ENCODE assay signal across 8 mouse cellular contexts in genomic region chr2:178118801-178119560, GRCm38 (mm10). TPM values are rescaled to one million over a fixed set of nuclear protein-coding genes. Genes with fewer than 3 reads are reported as not detected.
DNase-seq lines count a peak whose midpoint lies in the region; ATAC-seq and TF ChIP-seq lines count a peak whose summit lies in the region.

TSS of gene Phactr3 (plus strand) at chr2:178118975.

- 1% methylated on average over 44 of the region's 45 CpGs for WGBS in kidney, adult 2 months
- 2% methylated on average over 45 of the region's 45 CpGs for WGBS in forebrain, embryonic 10.5 days

- no peak within 1 kb of the TSS for H3K27ac ChIP-seq in kidney, adult 2 months (ENCODE audit: insufficient read depth, low read depth, low read length)
- peak within 1 kb of the TSS; percentile 33 for H3K27ac ChIP-seq in forebrain, embryonic 10.5 days

- intact Hi-C loops in gastrocnemius, postnatal 14 days (cut with DNase I; ENCODE audit: low total_unique reads): no loop called here

- ATAC-seq in monocyte, adult 5-6 weeks (replicated peaks; ENCODE audit: insufficient number of reproducible peaks, low FRiP score, low TSS enrichment, poor library complexity, severe bottlenecking): no peak

- no peak for TF ChIP-seq CTCF in kidney, adult 2 months (conservative IDR thresholded peaks at IDR 0.05; ENCODE audit: insufficient read depth, insufficient read length, low read depth, low read length)

- DNase-seq in kidney, postnatal 4 days: peak; percentile 26 to 32
- no peak for DNase-seq in kidney, adult 2 months
- peak; percentile 67 to 77 for DNase-seq in cerebellum, adult 18-20 months
- peak; percentile 34 for DNase-seq in forebrain, embryonic 10.5 days (ENCODE audit: extremely low spot score, low spot score)
- no peak for DNase-seq in layer of hippocampus, postnatal 25 days (ENCODE audit: extremely low spot score in 1 of 2, low spot score in 1 of 2)
- DNase-seq in gastrocnemius, postnatal 14 days: no peak
- DNase-seq in thymus, postnatal 14 days: no peak

- no peaks in the 10 kb centered on the region for H3K27me3 ChIP-seq in kidney, adult 2 months (replicated peaks; ENCODE audit: control insufficient read depth, insufficient read depth, low read length)
- H3K27me3 ChIP-seq in forebrain, embryonic 10.5 days (ENCODE audit: poor library complexity, severe bottlenecking): peaks cover 45% of the 10 kb centered on the region

- H3K4me1 ChIP-seq in kidney, adult 2 months (ENCODE audit: control insufficient read depth, insufficient read depth, low read length): no peaks in the 10 kb centered on the region
- peaks cover 39% of the 10 kb centered on the region for H3K4me1 ChIP-seq in forebrain, embryonic 10.5 days

- H3K4me3 ChIP-seq in kidney, adult 2 months (ENCODE audit: insufficient read depth, low read depth, low read length): no peak within 1 kb of the TSS
- H3K4me3 ChIP-seq in forebrain, embryonic 10.5 days: peak within 1 kb of the TSS; percentile 64

- no peak for TF ChIP-seq POLR2A in kidney, adult 2 months (IDR thresholded peaks at IDR 0.05; ENCODE audit: low read depth, low read length)

- H3K36me3 ChIP-seq in kidney, adult 2 months (ENCODE audit: control insufficient read depth, insufficient read depth, low read length): no peaks in the 10 kb centered on the region
- H3K36me3 ChIP-seq in forebrain, embryonic 10.5 days (replicated peaks): no peaks in the 10 kb centered on the region

- no peaks in the 10 kb centered on the region for H3K9me3 ChIP-seq in forebrain, embryonic 10.5 days

RNA-seq across cellular contexts. Expression of gene Phactr3, which starts in this region (rescaled TPM):
- polyA plus RNA-seq in kidney, adult 2 months (2012; rRNA removed): 0.05 and 0.17 TPM in 2 replicates
- 4.2 and 4.9 TPM in 2 replicates for polyA plus RNA-seq in forebrain, embryonic 10.5 days (2016; fragmentation: Nextera tagmentation; extraction: Ambion mirVana)
- total RNA-seq in layer of hippocampus, postnatal 25 days (2021): 100 to 1,000 TPM; 148 TPM
- total RNA-seq in monocyte, adult 5-6 weeks (2017): 62.1 to 93.8 TPM (median 74.6 TPM) in 3 replicates
- under 1 TPM in 1 of 2 experiments, not detected in 1; 0.10 TPM for total RNA-seq in gastrocnemius, postnatal 14 days (2021)

Comparison
In these comparisons a context has a peak if more than half of its experiments do, and no peak if none do; other contexts are left out.
1. RNA of gene Phactr3 (total RNA-seq): 148 TPM in layer of hippocampus, postnatal 25 days and 62.1 to 93.8 TPM in monocyte, adult 5-6 weeks; 0.10 TPM in gastrocnemius, postnatal 14 days; every median in the first group is over 10 times any median in the second.
2. DNase-seq: peak in kidney, postnatal 4 days (2 of 2), cerebellum, adult 18-20 months (2 of 2) and forebrain, embryonic 10.5 days (single experiment); none in kidney, adult 2 months (single experiment), layer of hippocampus, postnatal 25 days (0 of 2), gastrocnemius, postnatal 14 days (single experiment) and thymus, postnatal 14 days (single experiment).